Mouse (Mus musculus) myocyte (in vitro differentiated cells): Measurements from ENCODE around the gene Map3k14. TPM values are rescaled to one million over a fixed set of nuclear protein-coding genes. Genes with fewer than 3 reads are reported as not detected.

Experiments
- H3K27me3 ChIP-seq: one replicate; pipeline ENCODE4 v1.6.1; 2011; ENCODE audit not compliant: control insufficient read depth, insufficient read depth, insufficient read length
- H3K36me3 ChIP-seq: one replicate; pipeline ENCODE4 v1.6.1; 2011; ENCODE audit not compliant: control insufficient read depth, insufficient read depth
- H3K4me2 ChIP-seq: one replicate; pipeline ENCODE4 v1.6.1; 2011; ENCODE audit warnings: low read depth, control low read depth
- H3K4me3 ChIP-seq: one replicate; pipeline ENCODE4 v1.5.1; 2011; ENCODE audit warnings: mild to moderate bottlenecking, control low read depth, moderate library complexity
- H3K79me2 ChIP-seq: one replicate; pipeline ENCODE4 v1.6.1; 2011; ENCODE audit not compliant: control insufficient read depth, insufficient read depth
- H3ac ChIP-seq: one replicate; pipeline ENCODE4 v1.6.1; 2011; ENCODE audit not compliant: control insufficient read depth, insufficient read length
- CEBPB ChIP-seq: IDR thresholded peaks from 2 replicates; pipeline ENCODE4 v1.6.1; 2011; ENCODE audit warnings: mild to moderate bottlenecking, moderate library complexity; ENCODE audit not compliant: poor library complexity, insufficient read depth, severe bottlenecking
- E2F4 ChIP-seq: IDR thresholded peaks from one replicate; pipeline ENCODE4 v1.6.1; 2011; ENCODE audit warnings: mild to moderate bottlenecking, control low read depth, moderate library complexity; ENCODE audit not compliant: insufficient read depth
- MAX ChIP-seq: IDR thresholded peaks from one replicate; pipeline ENCODE4 v1.6.1; 2011; ENCODE audit warnings: low read depth, mild to moderate bottlenecking, control low read depth
- MYOD1 ChIP-seq, 3 experiments: IDR thresholded peaks; one replicate each; pipeline ENCODE4 v1.6.1; 2011; ENCODE audit warnings: control low read depth in 2 of 3, low read depth in 2 of 3, mild to moderate bottlenecking in 2 of 3, moderate library complexity in 1 of 3; ENCODE audit not compliant: insufficient read length in 2 of 3, control insufficient read depth in 1 of 3
- MYOG ChIP-seq, 3 experiments: IDR thresholded peaks; one replicate each; pipeline ENCODE4 v1.6.1; 2011; ENCODE audit warnings: control low read depth in 2 of 3, low read depth in 2 of 3, mild to moderate bottlenecking in 2 of 3; ENCODE audit not compliant: insufficient read length in 2 of 3, control insufficient read depth in 1 of 3, insufficient read depth in 1 of 3
- POLR2A ChIP-seq: IDR thresholded peaks from one replicate; pipeline ENCODE4 v1.6.1; 2011; ENCODE audit warnings: low read depth, mild to moderate bottlenecking, control low read depth, moderate library complexity; ENCODE audit not compliant: insufficient read length
- POLR2AphosphoS2 ChIP-seq: IDR thresholded peaks from one replicate; pipeline ENCODE4 v1.6.1; 2011; ENCODE audit warnings: low read depth, control low read depth; ENCODE audit not compliant: insufficient read length
- REST ChIP-seq: IDR thresholded peaks from one replicate; pipeline ENCODE4 v1.6.1; 2011; ENCODE audit warnings: mild to moderate bottlenecking, control low read depth, moderate library complexity; ENCODE audit not compliant: insufficient read depth, insufficient read length
- SRF ChIP-seq: IDR thresholded peaks from one replicate; pipeline ENCODE4 v1.6.1; 2011; ENCODE audit warnings: low read depth; ENCODE audit not compliant: control insufficient read depth, insufficient read length
- TCF12 ChIP-seq: IDR thresholded peaks from one replicate; pipeline ENCODE4 v1.6.1; 2011; ENCODE audit warnings: mild to moderate bottlenecking, control low read depth; ENCODE audit not compliant: poor library complexity, insufficient read depth, severe bottlenecking
- TCF3 ChIP-seq: IDR thresholded peaks from one replicate; pipeline ENCODE4 v1.6.1; 2011; ENCODE audit warnings: low read depth, control low read depth; ENCODE audit not compliant: insufficient read length
- USF1 ChIP-seq: IDR thresholded peaks from one replicate; pipeline ENCODE4 v1.6.1; 2011; ENCODE audit warnings: low read depth, mild to moderate bottlenecking, control low read depth, moderate library complexity
- polyA plus RNA-seq: library from polyadenylated mRNA; unstranded; fragments of >200 nt; fragmentation: generic; extraction: Trizol; gene quantifications from one replicate; pipeline ENCODE4 v1.2.1, GENCODE M21; 2012; ENCODE audit warnings: missing spikeins

Map3k14 gene
- polyA plus RNA-seq, 1 experiment: 12.9 TPM

DNA sequence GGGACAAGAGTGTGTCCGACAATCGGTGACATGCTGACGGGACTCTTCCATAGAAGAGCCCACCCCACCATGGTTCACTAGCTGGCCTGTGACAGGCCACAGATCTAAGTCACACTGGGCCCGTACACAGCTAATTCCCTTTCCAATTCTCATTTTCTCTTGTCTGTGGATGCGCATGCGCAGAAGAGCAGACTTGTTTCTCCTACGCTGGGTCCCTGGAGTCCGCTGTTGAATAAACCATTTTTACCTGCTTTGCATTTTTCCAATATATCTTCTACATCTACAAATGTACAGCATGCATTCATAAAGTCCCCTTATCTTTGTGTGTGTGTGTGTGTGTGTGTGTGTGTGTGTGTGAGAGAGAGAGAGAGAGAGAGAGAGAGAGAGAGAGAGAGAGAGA is 9.2 kb upstream of the Map3k14 start:
- no peak overlapping the region for H3ac ChIP-seq
- H3K79me2 ChIP-seq: no peaks in the 10 kb centered on the region
- TF ChIP-seq CEBPB (no peak), POLR2A (no peak), TCF12 (no peak), POLR2AphosphoS2 (no peak), TCF3 (no peak), MYOG (IDR thresholded peaks at IDR 0.05; ENCODE audit: control insufficient read depth in 1 of 3, insufficient read depth in 1 of 3, insufficient read length in 2 of 3, low read depth in 2 of 3) (no peak), USF1 (no peak), MAX (no peak), MYOD1 (IDR thresholded peaks at IDR 0.05; ENCODE audit: control insufficient read depth in 1 of 3, insufficient read length in 2 of 3, low read depth in 2 of 3) (no peak), E2F4 (no peak), REST (no peak), SRF (no peak)

DNA sequence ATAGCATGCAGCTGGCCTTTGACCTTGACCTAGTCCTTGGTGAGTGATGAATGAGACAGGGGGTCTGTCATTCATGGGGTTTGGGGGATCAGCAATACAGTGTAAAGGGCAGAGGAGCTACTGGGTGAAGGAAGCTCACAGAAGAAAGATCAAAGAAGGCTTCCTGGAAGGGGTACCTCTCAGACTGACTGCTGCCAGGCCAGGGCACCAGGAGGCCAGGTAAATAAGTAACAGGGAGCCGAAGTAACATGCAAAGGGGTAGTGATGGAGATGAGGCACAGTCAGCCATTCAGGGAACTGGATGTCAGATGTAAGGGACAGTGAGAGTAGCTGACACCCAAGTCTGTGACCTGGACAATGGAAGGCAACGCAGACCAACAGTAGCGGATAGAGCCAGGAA is 5.6 kb upstream of the Map3k14 start:
- no peak for TF ChIP-seq E2F4
- TF ChIP-seq MYOD1 (IDR thresholded peaks at IDR 0.05; ENCODE audit: control insufficient read depth in 1 of 3, insufficient read length in 2 of 3, low read depth in 2 of 3): no peak
- TF ChIP-seq CEBPB: no peak
- no peak for TF ChIP-seq MAX
- no peak for TF ChIP-seq TCF12
- no peak for TF ChIP-seq USF1
- TF ChIP-seq POLR2A: no peak
- TF ChIP-seq MYOG (IDR thresholded peaks at IDR 0.05; ENCODE audit: control insufficient read depth in 1 of 3, insufficient read depth in 1 of 3, insufficient read length in 2 of 3, low read depth in 2 of 3): no peak
- no peak for TF ChIP-seq TCF3
- TF ChIP-seq REST: no peak
- TF ChIP-seq SRF: no peak
- TF ChIP-seq POLR2AphosphoS2: no peak
- H3K4me3 ChIP-seq: no peak overlapping the region
- no peak overlapping the region for H3K4me2 ChIP-seq
- no peaks in the 10 kb centered on the region for H3K27me3 ChIP-seq
- H3K36me3 ChIP-seq: no peaks in the 10 kb centered on the region
- H3K79me2 ChIP-seq: no peaks in the 10 kb centered on the region
- H3ac ChIP-seq: no peak overlapping the region

More for the DNA sequence above, 9.2 kb upstream of the Map3k14 start:
- H3K4me3 ChIP-seq: no peak overlapping the region
- no peak overlapping the region for H3K4me2 ChIP-seq
- no peaks in the 10 kb centered on the region for H3K36me3 ChIP-seq
- H3K27me3 ChIP-seq: no peaks in the 10 kb centered on the region

DNA sequence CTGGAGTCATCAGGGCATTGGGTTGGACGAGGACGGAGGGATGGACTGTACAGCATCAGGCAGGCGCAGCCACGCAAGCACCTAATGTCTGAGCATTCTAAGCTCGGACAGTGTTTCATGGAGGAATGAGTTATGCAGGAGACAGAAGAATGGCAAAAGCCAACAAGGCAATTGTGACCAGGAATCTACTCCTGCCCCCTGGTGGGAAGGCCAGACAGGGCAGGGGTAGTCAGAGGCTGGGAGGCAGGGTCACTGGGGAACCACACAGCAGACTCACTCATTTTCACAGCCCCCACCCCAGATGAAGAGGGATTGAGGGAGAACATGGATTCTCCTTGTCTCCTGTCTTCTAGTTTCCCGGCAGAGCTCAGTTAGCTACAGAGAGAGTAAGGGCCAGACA is 4.7 kb upstream of the Map3k14 start:
- peaks cover 2% of the 10 kb centered on the region for H3K79me2 ChIP-seq
- no peak overlapping the region for H3K4me2 ChIP-seq
- no peaks in the 10 kb centered on the region for H3K36me3 ChIP-seq
- TF ChIP-seq CEBPB (no peak), MYOD1 (IDR thresholded peaks at IDR 0.05; ENCODE audit: control insufficient read depth in 1 of 3, insufficient read length in 2 of 3, low read depth in 2 of 3) (peak in 1 of 3 experiments; percentile 1)
- no peak overlapping the region for H3K4me3 ChIP-seq
- no peaks in the 10 kb centered on the region for H3K27me3 ChIP-seq
- H3ac ChIP-seq: no peak overlapping the region

DNA sequence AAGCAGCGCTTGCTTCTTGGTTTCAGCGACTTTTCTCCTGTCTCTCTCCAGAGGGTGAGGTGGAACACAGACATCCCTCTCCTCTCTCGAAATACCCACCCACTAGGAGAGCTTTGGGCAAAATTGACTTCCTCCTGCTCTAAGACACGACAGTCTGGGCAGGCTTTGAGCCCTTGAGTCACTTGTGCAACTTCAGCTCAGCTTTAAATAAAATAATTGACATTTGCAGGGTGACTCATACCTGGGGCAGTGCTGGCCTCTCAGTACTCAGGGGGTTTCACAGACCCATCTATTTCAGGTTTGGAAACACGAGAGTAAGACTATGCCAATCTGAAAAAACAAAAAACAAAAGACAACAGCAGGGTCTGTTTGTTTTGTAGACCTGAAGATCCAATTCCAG is 2.2 kb upstream of the Map3k14 start:
- H3K4me2 ChIP-seq: peak overlapping the region; percentile 4
- peaks cover 27% of the 10 kb centered on the region for H3K79me2 ChIP-seq
- no peaks in the 10 kb centered on the region for H3K27me3 ChIP-seq
- TF ChIP-seq USF1: no peak
- TF ChIP-seq CEBPB: peak; percentile 50; the same call in 1 of the 2 replicates
- H3K4me3 ChIP-seq: no peak overlapping the region
- no peaks in the 10 kb centered on the region for H3K36me3 ChIP-seq
- H3ac ChIP-seq: no peak overlapping the region

DNA sequence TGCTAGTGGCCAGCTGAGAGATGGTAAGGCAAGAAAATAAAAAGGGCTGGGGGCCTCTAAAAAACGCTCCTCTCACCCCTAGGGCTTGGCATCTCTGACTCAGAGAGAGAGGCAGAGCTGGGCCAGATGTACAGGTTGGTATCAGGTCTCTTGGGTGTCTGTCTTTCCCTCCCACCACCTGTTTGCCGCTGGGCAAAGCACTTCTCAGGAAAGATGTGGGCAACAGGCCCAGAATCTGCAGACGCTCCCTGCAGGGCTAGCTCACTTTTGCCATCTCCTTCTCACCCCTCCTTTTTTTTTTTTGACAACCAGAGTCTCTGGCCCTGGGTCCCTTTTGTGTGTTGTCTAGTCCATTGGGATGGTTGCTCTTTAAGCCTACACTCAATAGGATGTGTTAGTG is 1.6 kb upstream of the Map3k14 start:
- Histone ChIP-seq H3K36me3 (no peaks in the 10 kb centered on the region), H3K27me3 (no peaks in the 10 kb centered on the region), H3K4me3 (no peak overlapping the region), H3K4me2 (peak overlapping the region; percentile 89), H3ac (no peak overlapping the region), H3K79me2 (peaks cover 33% of the 10 kb centered on the region)
- TF ChIP-seq MYOD1 (IDR thresholded peaks at IDR 0.05; ENCODE audit: control insufficient read depth in 1 of 3, insufficient read length in 2 of 3, low read depth in 2 of 3) (peak in 1 of 3 experiments; percentile 55), POLR2AphosphoS2 (no peak)

DNA sequence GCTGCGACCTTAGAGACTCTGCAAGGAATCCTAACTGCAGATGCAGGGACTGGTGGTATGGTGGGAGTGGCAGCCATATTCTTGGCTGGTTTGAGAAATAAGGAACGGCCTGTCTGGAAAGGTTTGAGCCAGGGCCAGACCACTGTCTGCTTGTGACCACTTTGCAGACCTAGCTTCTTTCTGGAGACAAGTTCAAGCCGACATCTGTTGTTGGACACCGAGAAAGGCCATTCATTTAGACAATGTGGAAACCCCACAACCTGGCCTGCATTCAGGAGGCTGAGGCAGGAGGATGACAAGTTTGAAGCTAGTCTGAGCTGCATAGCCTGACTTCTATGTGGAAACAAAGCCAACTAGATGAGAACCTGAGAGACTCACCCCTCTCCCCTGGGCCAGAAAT is 1.1 kb upstream of the Map3k14 start:
- H3K4me2 ChIP-seq: peak overlapping the region; percentile 89
- no peaks in the 10 kb centered on the region for H3K27me3 ChIP-seq
- peak overlapping the region; percentile 80 for H3K4me3 ChIP-seq
- no peaks in the 10 kb centered on the region for H3K36me3 ChIP-seq
- no peak overlapping the region for H3ac ChIP-seq
- no peak for TF ChIP-seq MYOG (IDR thresholded peaks at IDR 0.05; ENCODE audit: control insufficient read depth in 1 of 3, insufficient read depth in 1 of 3, insufficient read length in 2 of 3, low read depth in 2 of 3)
- no peak for TF ChIP-seq POLR2AphosphoS2
- H3K79me2 ChIP-seq: peaks cover 38% of the 10 kb centered on the region
